Mouse (Mus musculus): ENCODE results near the gene Bfsp2. TPM values are rescaled to one million over a fixed set of nuclear protein-coding genes. Genes with fewer than 3 reads are reported as not detected.
A peak's percentile ranks its signal among the peaks of the same experiment; 100 is the strongest.

Bfsp2 gene
- polyA plus RNA-seq, 1 experiment: 2.1 TPM

DNA sequence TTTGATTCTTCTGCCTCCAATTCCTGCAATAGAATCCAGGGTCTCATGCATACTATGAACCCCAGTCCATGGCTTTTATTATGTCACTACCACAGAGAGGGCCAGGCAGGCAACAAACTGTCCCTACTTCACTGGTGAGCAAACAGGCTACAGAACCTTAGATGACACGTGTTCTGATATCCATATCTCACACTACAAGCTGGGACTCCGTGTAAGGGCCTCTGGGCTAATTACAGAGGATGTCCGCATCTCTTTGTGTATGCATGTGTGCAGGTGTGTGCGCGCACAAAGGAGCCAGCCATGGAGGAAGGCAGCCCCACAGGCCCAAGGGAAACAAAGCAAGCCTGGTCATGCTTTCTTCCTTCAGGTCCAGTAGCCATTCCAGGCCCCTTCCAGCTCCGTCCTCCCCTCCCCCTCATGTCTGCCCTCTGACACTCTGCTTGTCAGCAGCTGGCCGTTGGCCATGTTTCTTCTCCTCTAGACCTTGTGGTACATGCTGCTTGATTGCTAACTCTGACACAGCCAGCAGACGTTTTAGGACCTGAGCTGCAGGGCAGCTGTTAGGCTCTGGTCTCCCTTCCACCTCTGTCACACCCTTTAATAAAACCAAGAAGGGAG, 492 bp upstream of the Bfsp2 start:
- TF ChIP-seq POLR2A (IDR thresholded peaks at IDR 0.05; ENCODE audit: borderline replicate concordance, extremely low read depth, insufficient read depth, insufficient read length, poor library complexity, severe bottlenecking) (no peak), CTCF (IDR thresholded peaks at IDR 0.05; ENCODE audit: borderline replicate concordance, extremely low read depth, insufficient read depth, insufficient read length) (no peak)

DNA sequence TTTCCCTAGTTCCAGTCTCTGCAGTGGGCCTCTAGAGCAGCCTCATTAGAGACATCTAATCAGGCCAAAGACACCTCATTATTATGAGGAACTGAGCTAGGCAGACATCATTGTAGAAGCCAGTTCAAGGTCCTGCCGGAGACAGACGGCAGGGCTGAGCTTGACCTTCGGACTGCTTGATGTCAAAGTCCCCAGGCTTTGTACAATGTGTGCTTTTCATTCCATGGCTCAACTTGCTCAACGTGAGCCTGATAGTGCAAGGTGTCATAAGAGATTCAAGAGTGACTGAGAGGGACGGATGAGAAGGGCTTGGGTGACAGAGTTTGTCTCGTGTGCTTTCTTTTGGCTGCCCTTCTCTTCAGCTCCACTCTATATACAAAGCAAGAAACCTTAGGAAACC, 4.8 kb downstream of the Bfsp2 start:
- no peak for DNase-seq (ENCODE audit: low read depth)
- TF ChIP-seq POLR2A (IDR thresholded peaks at IDR 0.05; ENCODE audit: borderline replicate concordance, extremely low read depth, insufficient read depth, insufficient read length, poor library complexity, severe bottlenecking): no peak
- no peak for TF ChIP-seq CTCF (IDR thresholded peaks at IDR 0.05; ENCODE audit: borderline replicate concordance, extremely low read depth, insufficient read depth, insufficient read length)

More for the DNA sequence above, 492 bp upstream of the Bfsp2 start:
- peak; percentile 73 for DNase-seq (ENCODE audit: low read depth)

DNA sequence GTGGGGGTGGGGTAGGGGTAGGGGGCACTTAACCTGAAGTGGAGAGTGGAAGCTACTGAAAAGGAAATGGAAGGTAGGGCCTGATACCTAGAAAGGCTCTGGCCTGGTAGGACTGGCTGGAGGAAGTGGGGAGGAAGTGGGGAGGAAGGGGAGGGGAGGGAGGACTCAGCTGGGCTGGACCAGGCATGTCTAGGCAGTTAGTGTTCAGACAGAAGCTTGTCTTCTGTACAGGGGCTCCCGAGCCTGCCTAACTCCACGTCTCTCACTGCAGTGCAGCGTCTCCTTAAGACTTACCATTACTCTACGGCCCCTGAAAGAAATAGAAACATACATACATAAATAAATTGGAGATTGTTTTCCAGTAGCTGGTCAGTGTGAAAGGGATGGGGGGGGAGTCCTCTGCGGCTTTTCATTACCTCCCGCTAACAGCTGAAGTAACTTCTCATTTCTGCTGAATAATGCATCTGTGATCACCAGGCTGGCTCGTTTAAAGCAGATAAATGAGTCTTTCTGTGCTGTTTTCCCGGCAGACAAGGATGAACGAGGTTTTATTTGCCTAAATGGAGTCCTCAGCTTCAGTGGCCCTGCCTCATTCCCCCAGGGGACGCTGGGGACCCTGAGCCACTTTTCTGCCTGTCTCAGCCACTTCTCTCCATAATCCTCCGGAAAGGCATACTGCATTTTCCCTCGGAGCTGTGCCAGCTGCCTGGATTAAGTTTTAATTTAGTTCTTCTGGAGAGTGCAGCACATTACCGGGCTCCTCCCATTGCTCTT, 6.1 kb downstream of the Bfsp2 start:
- peak; percentile 87 for DNase-seq (ENCODE audit: low read depth)
- TF ChIP-seq CTCF (IDR thresholded peaks at IDR 0.05; ENCODE audit: borderline replicate concordance, extremely low read depth, insufficient read depth, insufficient read length): no peak
- TF ChIP-seq POLR2A (IDR thresholded peaks at IDR 0.05; ENCODE audit: borderline replicate concordance, extremely low read depth, insufficient read depth, insufficient read length, poor library complexity, severe bottlenecking): no peak

DNA sequence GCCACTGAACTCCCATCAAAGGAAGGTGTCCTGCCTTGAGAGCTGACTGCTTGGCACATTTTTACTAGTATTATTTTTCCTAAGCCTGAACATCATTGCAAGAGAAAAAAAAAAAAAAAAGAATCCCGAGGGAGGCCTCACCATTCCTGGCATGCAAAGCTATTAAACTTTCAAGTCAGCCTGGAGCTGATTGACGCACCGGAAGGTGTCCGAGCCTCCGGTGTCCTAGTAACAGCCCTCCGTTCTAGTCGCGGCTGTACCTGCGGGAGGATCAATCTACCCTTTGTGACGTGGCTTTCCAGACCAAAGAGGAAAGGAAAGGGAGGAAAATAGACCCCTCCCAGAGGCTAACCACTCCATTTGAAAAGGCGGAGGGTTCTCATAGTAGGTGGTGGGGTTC, 8.4 kb downstream of the Bfsp2 start:
- DNase-seq (ENCODE audit: low read depth): peak; percentile 53
- no peak for TF ChIP-seq POLR2A (IDR thresholded peaks at IDR 0.05; ENCODE audit: borderline replicate concordance, extremely low read depth, insufficient read depth, insufficient read length, poor library complexity, severe bottlenecking)
- TF ChIP-seq CTCF (IDR thresholded peaks at IDR 0.05; ENCODE audit: borderline replicate concordance, extremely low read depth, insufficient read depth, insufficient read length): no peak

DNA sequence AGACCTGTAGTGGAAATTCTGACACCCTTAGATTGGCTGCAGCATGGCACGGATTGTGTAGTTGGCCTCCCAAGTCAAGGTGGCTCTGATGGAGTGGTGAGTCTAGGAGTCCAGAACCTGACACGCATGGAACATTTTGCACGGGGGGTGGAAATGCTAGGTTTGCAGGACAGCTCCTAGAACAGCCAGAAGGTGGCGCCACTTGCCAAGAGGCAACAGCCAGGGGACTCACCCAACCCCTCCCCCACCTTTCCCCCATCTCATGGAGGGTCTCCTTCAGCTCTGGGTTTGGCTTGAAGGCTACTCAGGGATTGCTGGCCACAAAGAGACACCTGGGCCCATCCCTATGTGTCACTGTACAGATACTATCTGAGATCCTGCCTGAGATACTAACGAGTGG, 10.7 kb downstream of the Bfsp2 start:
- DNase-seq (ENCODE audit: low read depth): no peak

DNA sequence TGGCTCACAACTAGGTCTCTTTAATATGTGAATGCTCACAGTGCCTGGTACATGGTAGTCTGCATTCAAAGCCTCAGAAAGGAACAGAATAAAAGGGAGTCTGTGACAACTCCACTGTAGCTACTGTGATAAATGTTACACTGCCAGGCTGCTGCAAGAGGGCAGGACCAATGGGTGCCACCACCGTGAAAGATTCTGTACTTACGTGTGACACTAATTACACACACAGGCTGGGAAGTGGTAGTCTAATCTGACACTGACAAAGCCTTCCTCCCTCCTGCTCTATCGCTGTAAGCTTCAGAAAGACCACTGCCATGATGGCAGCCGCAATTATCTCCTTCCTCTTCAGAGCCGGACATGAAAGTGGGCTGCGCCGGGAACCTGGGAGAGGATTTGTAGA, 11.3 kb downstream of the Bfsp2 start:
- TF ChIP-seq CTCF (IDR thresholded peaks at IDR 0.05; ENCODE audit: borderline replicate concordance, extremely low read depth, insufficient read depth, insufficient read length): no peak
- TF ChIP-seq POLR2A (IDR thresholded peaks at IDR 0.05; ENCODE audit: borderline replicate concordance, extremely low read depth, insufficient read depth, insufficient read length, poor library complexity, severe bottlenecking): no peak
- DNase-seq (ENCODE audit: low read depth): peak; percentile 59

More for the DNA sequence above, 10.7 kb downstream of the Bfsp2 start:
- TF ChIP-seq POLR2A (IDR thresholded peaks at IDR 0.05; ENCODE audit: borderline replicate concordance, extremely low read depth, insufficient read depth, insufficient read length, poor library complexity, severe bottlenecking) (no peak), CTCF (IDR thresholded peaks at IDR 0.05; ENCODE audit: borderline replicate concordance, extremely low read depth, insufficient read depth, insufficient read length) (peak; percentile 53)

DNA sequence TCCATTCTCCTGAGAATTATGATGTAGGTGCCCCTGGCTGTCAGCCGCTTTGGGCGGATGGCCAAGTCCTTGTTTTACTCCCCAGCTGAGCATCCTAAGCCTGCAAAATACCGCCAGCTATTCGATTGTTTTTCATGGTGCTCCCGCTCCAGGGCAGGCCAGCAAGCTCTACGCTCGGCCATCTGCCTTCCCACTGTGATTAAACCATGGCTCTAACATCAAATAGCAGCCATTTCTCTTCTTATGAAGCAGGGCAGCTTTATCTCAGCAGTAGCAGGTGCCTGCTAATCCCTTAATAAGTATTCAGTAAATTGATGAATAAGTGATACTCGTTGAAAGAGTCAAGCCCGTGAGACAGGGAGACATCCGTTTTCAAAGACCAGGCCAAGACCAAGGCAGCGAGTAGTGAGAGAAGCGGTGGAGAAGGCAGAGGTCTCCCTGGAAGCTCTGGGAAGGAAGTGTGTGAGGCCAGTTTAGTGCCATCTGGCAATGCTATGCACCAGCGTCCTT, 14.5 kb downstream of the Bfsp2 start:
- DNase-seq (ENCODE audit: low read depth): peak; percentile 94
- no peak for TF ChIP-seq POLR2A (IDR thresholded peaks at IDR 0.05; ENCODE audit: borderline replicate concordance, extremely low read depth, insufficient read depth, insufficient read length, poor library complexity, severe bottlenecking)
- no peak for TF ChIP-seq CTCF (IDR thresholded peaks at IDR 0.05; ENCODE audit: borderline replicate concordance, extremely low read depth, insufficient read depth, insufficient read length)

DNA sequence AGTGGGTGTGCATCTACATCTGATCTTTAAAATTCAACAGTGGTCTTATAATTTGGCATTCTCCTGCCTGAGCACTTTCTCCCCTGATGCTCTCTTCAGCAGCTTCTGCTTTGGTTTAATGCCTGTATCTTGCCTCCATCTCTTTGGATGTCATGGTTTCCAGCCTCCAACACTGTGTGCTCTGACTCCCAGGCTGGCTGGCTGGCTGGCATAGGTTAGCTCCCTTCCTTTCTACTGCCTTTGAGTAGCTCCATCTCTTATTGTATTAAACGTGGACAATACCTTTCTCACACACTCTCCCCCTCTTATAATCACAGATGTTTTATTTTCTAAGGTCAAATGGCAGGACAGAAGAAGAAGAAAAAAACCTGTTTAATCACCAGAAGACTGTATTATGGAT, 14.9 kb downstream of the Bfsp2 start:
- DNase-seq (ENCODE audit: low read depth): no peak
- TF ChIP-seq CTCF (IDR thresholded peaks at IDR 0.05; ENCODE audit: borderline replicate concordance, extremely low read depth, insufficient read depth, insufficient read length) (no peak), POLR2A (IDR thresholded peaks at IDR 0.05; ENCODE audit: borderline replicate concordance, extremely low read depth, insufficient read depth, insufficient read length, poor library complexity, severe bottlenecking) (no peak)

DNA sequence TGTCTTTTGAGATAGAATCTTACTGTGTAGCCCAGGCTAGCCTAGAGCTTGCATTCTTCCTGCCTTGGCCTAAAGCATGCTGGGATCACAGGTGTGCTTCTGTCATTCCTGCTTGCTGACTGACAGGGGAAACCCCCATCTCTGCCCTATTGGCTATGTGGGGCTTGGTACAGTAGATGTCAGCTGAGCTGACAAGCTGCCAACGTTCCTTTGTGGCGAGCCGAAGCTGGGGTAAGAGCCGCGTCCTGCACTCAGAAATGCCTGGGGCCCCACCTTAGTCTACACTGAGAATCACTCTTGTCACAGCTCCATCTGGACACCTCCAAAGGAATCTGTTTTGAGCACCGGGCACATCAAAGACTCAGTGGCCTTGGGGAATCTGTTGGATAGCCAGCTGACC, 16.4 kb downstream of the Bfsp2 start:
- TF ChIP-seq CTCF (IDR thresholded peaks at IDR 0.05; ENCODE audit: borderline replicate concordance, extremely low read depth, insufficient read depth, insufficient read length) (no peak), POLR2A (IDR thresholded peaks at IDR 0.05; ENCODE audit: borderline replicate concordance, extremely low read depth, insufficient read depth, insufficient read length, poor library complexity, severe bottlenecking) (no peak)
- DNase-seq (ENCODE audit: low read depth): peak; percentile 43

DNA sequence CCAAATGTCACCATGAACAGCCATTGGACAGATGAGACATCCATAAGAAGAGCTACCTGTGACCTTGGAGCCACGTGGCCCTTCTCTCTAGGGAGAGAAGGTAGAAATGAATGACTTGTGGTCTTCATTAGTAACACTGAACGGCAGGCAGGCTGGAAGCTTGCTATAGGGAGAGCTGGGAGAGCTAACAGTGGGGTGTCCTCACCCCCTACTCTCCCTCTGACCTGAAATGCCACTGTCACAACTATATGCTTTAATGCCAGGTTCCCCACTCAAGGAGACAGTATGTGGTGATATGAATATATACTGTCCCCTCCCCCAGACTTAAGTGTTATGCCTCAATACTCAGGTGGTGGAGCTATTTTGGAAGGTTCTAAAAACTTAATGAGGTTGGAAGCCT, 20.4 kb downstream of the Bfsp2 start:
- DNase-seq (ENCODE audit: low read depth): no peak
- no peak for TF ChIP-seq CTCF (IDR thresholded peaks at IDR 0.05; ENCODE audit: borderline replicate concordance, extremely low read depth, insufficient read depth, insufficient read length)
- no peak for TF ChIP-seq POLR2A (IDR thresholded peaks at IDR 0.05; ENCODE audit: borderline replicate concordance, extremely low read depth, insufficient read depth, insufficient read length, poor library complexity, severe bottlenecking)

DNA sequence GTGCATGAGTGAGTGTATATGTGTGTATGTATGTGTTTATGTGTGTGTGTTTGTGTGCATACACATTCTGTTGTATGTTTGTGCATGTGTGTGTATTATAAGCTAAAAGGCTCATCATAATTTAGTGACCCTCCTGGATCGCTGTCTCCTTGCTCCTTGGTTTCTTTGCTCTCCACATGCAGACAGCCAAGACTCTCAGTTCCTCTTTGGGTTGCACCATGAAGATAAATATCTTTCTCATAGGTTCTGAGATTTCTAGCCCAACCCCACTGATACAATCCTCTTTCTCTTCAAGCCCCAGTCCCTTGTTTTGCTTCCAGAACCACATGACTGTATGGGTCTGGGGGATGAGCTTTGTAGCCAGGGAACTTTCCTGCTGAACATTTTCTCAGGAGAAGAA, 20.9 kb downstream of the Bfsp2 start:
- no peak for DNase-seq (ENCODE audit: low read depth)
- TF ChIP-seq CTCF (IDR thresholded peaks at IDR 0.05; ENCODE audit: borderline replicate concordance, extremely low read depth, insufficient read depth, insufficient read length) (no peak), POLR2A (IDR thresholded peaks at IDR 0.05; ENCODE audit: borderline replicate concordance, extremely low read depth, insufficient read depth, insufficient read length, poor library complexity, severe bottlenecking) (no peak)
